23 mouse cellular contexts compared by ENCODE assay signal in the genomic region with DNA sequence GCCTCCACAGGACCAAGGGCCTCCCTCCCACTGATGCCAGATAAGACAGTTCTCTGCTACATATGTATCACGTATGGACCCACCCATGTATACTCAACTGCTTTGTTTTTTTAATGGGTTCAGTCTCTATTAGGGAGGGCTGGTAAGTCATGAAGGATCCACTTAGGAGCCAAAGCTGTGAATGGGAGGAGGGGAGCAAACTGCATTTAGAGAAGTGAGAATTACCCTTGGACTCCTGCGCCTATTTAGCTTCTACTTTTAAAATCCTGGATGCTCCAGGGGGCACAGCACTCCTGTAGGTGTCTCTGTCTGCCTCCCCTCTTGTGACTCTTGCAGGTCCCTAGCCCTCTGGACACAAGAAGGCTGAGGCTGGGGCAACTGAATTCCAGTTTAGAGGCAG. TPM values are rescaled to one million over a fixed set of nuclear protein-coding genes. Genes with fewer than 3 reads are reported as not detected.
DNase-seq lines count a peak whose midpoint lies in the region; ATAC-seq and TF ChIP-seq lines count a peak whose summit lies in the region.
"Had no signal": no experiment of that assay in that cellular context is flagged by ENCODE, and none has a peak within 500 bp of the region (broad histone marks: within the 10 kb centered on the region; RNA-seq: fewer than 3 reads in every experiment).

No protein-coding gene starts in this region.

- dilution Hi-C loops in CH12.LX (cut with MboI; ENCODE audit: extremely low pct_ligation_motif_present, extremely low pct_unique_long_range_greater_than_20kb, low sequenced_read_pairs) = no loop called here

- H3K9ac ChIP-seq in lung, embryonic 15.5 days = no peak overlapping the region
- no peak overlapping the region for H3K9ac ChIP-seq in lung, embryonic 16.5 days (ENCODE audit: low read length)
- H3K9ac ChIP-seq in CH12.LX (ENCODE audit: insufficient read depth, low read depth) (no peak overlapping the region), MEL (ENCODE audit: control insufficient read depth, low read depth, low read length, poor library complexity, severe bottlenecking) (no peak overlapping the region)
- H3K9ac ChIP-seq in midbrain, embryonic 13.5 days (replicated peaks) = no peak overlapping the region

- WGBS in lung, embryonic 15.5 days = 39% methylated on average over 2 of the region's 2 CpGs
- WGBS in lung, embryonic 16.5 days = 42% methylated on average over 2 of the region's 2 CpGs
- 72% methylated on average over 2 of the region's 2 CpGs for WGBS in midbrain, embryonic 13.5 days

- no peak for TF ChIP-seq POLR2A in CH12.LX (IDR thresholded peaks at IDR 0.05; ENCODE audit: low read depth, low read length)
- TF ChIP-seq POLR2A in MEL (IDR thresholded peaks at IDR 0.05; ENCODE audit: control insufficient read depth in 1 of 2, insufficient read depth in 1 of 2, low read depth in 1 of 2, low read length in 2 of 2, poor library complexity in 1 of 2) = no peak

- H3K79me2 ChIP-seq in CH12.LX (replicated peaks; ENCODE audit: control insufficient read depth, extremely low read depth, insufficient read depth, poor library complexity, severe bottlenecking) (no peaks in the 10 kb centered on the region), MEL (ENCODE audit: control insufficient read depth, insufficient read depth, low read length, poor library complexity) (peaks cover 2% of the 10 kb centered on the region; the same call in 1 of the 2 replicates)

- H3K4me3 ChIP-seq in lung, embryonic 15.5 days = no peak overlapping the region
- no peak overlapping the region for H3K4me3 ChIP-seq in lung, embryonic 16.5 days (ENCODE audit: low read length)
- H3K4me3 ChIP-seq in CH12.LX (replicated peaks in 1 of 3; ENCODE audit: low read depth in 2 of 3, low read length in 2 of 3, poor library complexity in 1 of 3) (no peak overlapping the region), MEL (ENCODE audit: control insufficient read depth in 1 of 2, insufficient read depth in 1 of 2, low read depth in 2 of 2, low read length in 2 of 2) (no peak overlapping the region)
- H3K4me3 ChIP-seq in midbrain, embryonic 13.5 days (replicated peaks) = no peak overlapping the region

- TF ChIP-seq CTCF in CH12.LX (conservative IDR thresholded peaks at IDR 0.05 in 1 of 2, IDR thresholded peaks at IDR 0.05 in 1 of 2; ENCODE audit: low read depth in 2 of 2, low read length in 2 of 2) (no peak), MEL (IDR thresholded peaks at IDR 0.05 in 2 of 3, conservative IDR thresholded peaks at IDR 0.05 in 1 of 3; ENCODE audit: control insufficient read depth in 1 of 3, insufficient read depth in 1 of 3, low read depth in 2 of 3, low read length in 3 of 3, poor library complexity in 1 of 3, severe bottlenecking in 1 of 3) (no peak)

- H3K9me3 ChIP-seq in lung, embryonic 15.5 days = no peaks in the 10 kb centered on the region
- H3K9me3 ChIP-seq in lung, embryonic 16.5 days (ENCODE audit: control insufficient read depth, low read length) = no peaks in the 10 kb centered on the region
- peaks cover 9% of the 10 kb centered on the region for H3K9me3 ChIP-seq in CH12.LX (replicated peaks; ENCODE audit: low read length)
- no peaks in the 10 kb centered on the region for H3K9me3 ChIP-seq in MEL (replicated peaks; ENCODE audit: insufficient read depth, low read length)
- no peaks in the 10 kb centered on the region for H3K9me3 ChIP-seq in midbrain, embryonic 13.5 days

- peaks cover 22% of the 10 kb centered on the region for H3K27me3 ChIP-seq in lung, embryonic 15.5 days
- H3K27me3 ChIP-seq in lung, embryonic 16.5 days (ENCODE audit: control insufficient read depth, insufficient read depth, low read depth, low read length) = peaks cover 11% of the 10 kb centered on the region
- H3K27me3 ChIP-seq in CH12.LX (replicated peaks) = peaks cover 6% of the 10 kb centered on the region
- no peaks in the 10 kb centered on the region for H3K27me3 ChIP-seq in MEL (ENCODE audit: control insufficient read depth in 1 of 2, insufficient read depth in 2 of 2, low read length in 2 of 2)
- H3K27me3 ChIP-seq in midbrain, embryonic 13.5 days = peaks cover 40% of the 10 kb centered on the region

- no peak for ATAC-seq in lung, embryonic 15.5 days (ENCODE audit: borderline replicate concordance, extremely low read depth, low FRiP score, low TSS enrichment)
- ATAC-seq in lung, embryonic 16.5 days (ENCODE audit: low read depth) = no peak
- no peak for ATAC-seq in erythroblast, adult 5-6 weeks (replicated peaks; ENCODE audit: low FRiP score, poor library complexity, severe bottlenecking)
- ATAC-seq in midbrain, embryonic 13.5 days = no peak
- ATAC-seq: Patski had no signal

- H3K36me3 ChIP-seq in lung, embryonic 15.5 days = no peaks in the 10 kb centered on the region
- H3K36me3 ChIP-seq in lung, embryonic 16.5 days (ENCODE audit: control insufficient read depth, insufficient read depth, low read length) = no peaks in the 10 kb centered on the region
- H3K36me3 ChIP-seq in CH12.LX (replicated peaks in 1 of 2; ENCODE audit: control insufficient read depth in 1 of 2, insufficient read depth in 1 of 2, low read length in 1 of 2) (no peaks in the 10 kb centered on the region), MEL (ENCODE audit: control insufficient read depth in 1 of 2, insufficient read depth in 2 of 2, low read length in 2 of 2) (no peaks in the 10 kb centered on the region; a peak in 1 of 4 replicates)
- H3K36me3 ChIP-seq in midbrain, embryonic 13.5 days = no peaks in the 10 kb centered on the region
- H3K36me3 ChIP-seq: G1E had no signal

- H3K4me2 ChIP-seq in lung, embryonic 15.5 days = no peak overlapping the region
- H3K4me2 ChIP-seq in lung, embryonic 16.5 days (ENCODE audit: low read depth, low read length) = no peak overlapping the region
- H3K4me2 ChIP-seq in CH12.LX (ENCODE audit: insufficient read depth, low read depth, poor library complexity, severe bottlenecking) = peak overlapping the region; percentile 93
- H3K4me2 ChIP-seq in midbrain, embryonic 13.5 days (replicated peaks) = no peak overlapping the region

- in situ Hi-C loops in CH12.LX (cut with MboI; ENCODE audit: low pct_ligation_motif_present, low pct_unique_long_range_greater_than_20kb, low sequenced_read_pairs) = no loop called here

- DNase-seq in lung, postnatal 14 days = no peak
- DNase-seq in lung, postnatal 36 days = no peak
- DNase-seq in CH12.LX (ENCODE audit: extremely low read depth) (peak; percentile 36), MEL (ENCODE audit: low read depth, low spot score) (no peak)
- DNase-seq: adrenal gland, adult 2 months; adrenal gland, adult 8-10 months; adrenal gland, postnatal 10 days; adrenal gland, postnatal 14 days; adrenal gland, postnatal 25 days; adrenal gland, postnatal 36 days; cerebellum, adult 11 months; cerebellum, adult 11-12 months; cerebellum, adult 18-20 months; cerebellum, adult 2 months had no signal

- TF ChIP-seq EP300 in CH12.LX (IDR thresholded peaks at IDR 0.05; ENCODE audit: low read length) = peak; percentile 57
- TF ChIP-seq EP300 in MEL (IDR thresholded peaks at IDR 0.05; ENCODE audit: low read depth in 1 of 2, low read length in 2 of 2) = no peak

- H3K27ac ChIP-seq in lung, embryonic 15.5 days = peak overlapping the region; percentile 41; the same call in 1 of the 2 replicates
- peak overlapping the region; percentile 25; the same call in 1 of the 2 replicates for H3K27ac ChIP-seq in lung, embryonic 16.5 days (ENCODE audit: low read length)
- H3K27ac ChIP-seq in CH12.LX (ENCODE audit: insufficient read depth, low read depth) = no peak overlapping the region
- H3K27ac ChIP-seq in MEL (ENCODE audit: control insufficient read depth, low read depth, low read length) = no peak overlapping the region
- H3K27ac ChIP-seq in midbrain, embryonic 13.5 days = no peak overlapping the region

- TF ChIP-seq RAD21 in CH12.LX (IDR thresholded peaks at IDR 0.05; ENCODE audit: low read depth, low read length) = no peak
- TF ChIP-seq RAD21 in MEL (IDR thresholded peaks at IDR 0.05; ENCODE audit: low read depth, low read length) = no peak

- H3K4me1 ChIP-seq in lung, embryonic 15.5 days = peaks cover 36% of the 10 kb centered on the region
- H3K4me1 ChIP-seq in lung, embryonic 16.5 days (replicated peaks; ENCODE audit: control insufficient read depth, insufficient read depth, low read length) = peaks cover 17% of the 10 kb centered on the region
- H3K4me1 ChIP-seq in CH12.LX (ENCODE audit: control insufficient read depth in 1 of 2, insufficient read depth in 2 of 2) (peaks cover 16 to 64% of the 10 kb centered on the region in 2 experiments), MEL (ENCODE audit: control insufficient read depth in 1 of 2, insufficient read depth in 2 of 2, low read length in 2 of 2) (peaks cover 2 to 5% of the 10 kb centered on the region in 2 experiments)
- peaks cover 17% of the 10 kb centered on the region for H3K4me1 ChIP-seq in midbrain, embryonic 13.5 days (replicated peaks)

RNA-seq across cellular contexts. Expression of a gene that starts 4.5 kb away (rescaled TPM):
- 11.3 and 14.4 TPM in 2 replicates for polyA plus RNA-seq in lung, embryonic 15.5 days (2015; fragmentation: Nextera tagmentation; extraction: Ambion mirVana)
- polyA plus RNA-seq in lung, embryonic 16.5 days (2015; fragmentation: Nextera tagmentation; extraction: Ambion mirVana) = 7.6 and 8.7 TPM in 2 replicates
- total RNA-seq in CH12.LX (2012; rRNA removed) = 4.5 and 4.8 TPM in 2 replicates
- 2.2 and 2.5 TPM in 2 replicates for total RNA-seq in CH12.LX (2014; rRNA removed)
- polyA plus RNA-seq in CH12.LX (2012; ENCODE audit: insufficient read length, low read depth) = 3.7 and 4.9 TPM in 2 replicates
- total RNA-seq in MEL (2012; rRNA removed) = 0.31 and 0.33 TPM in 2 replicates
- polyA plus RNA-seq in MEL (2012; ENCODE audit: insufficient read depth in 1 of 2, insufficient read length in 2 of 2, low read depth in 1 of 2, low replicate concordance in 2 of 2, missing spikeins in 1 of 2) = 1 to 10 TPM in 1 of 2 experiments, not detected in 1; 1.8 TPM
- total RNA-seq in erythroblast, adult 5-6 weeks (2015; ENCODE audit: low replicate concordance) = 1.3 TPM in 1 of 2 replicates, not detected in the other
- not detected in 2 replicates for total RNA-seq in erythroblast, adult 5-6 weeks (2017; ENCODE audit: low replicate concordance)
- polyA plus RNA-seq in midbrain, embryonic 13.5 days (2015; fragmentation: Nextera tagmentation; extraction: Ambion mirVana) = 0.40 and 0.43 TPM in 2 replicates
- total RNA-seq: G1E had no signal
- polyA plus RNA-seq: G1E had no signal

RNA-seq across cellular contexts. Expression of a gene that starts 34.2 kb away (rescaled TPM):
- polyA plus RNA-seq in lung, embryonic 15.5 days (2015; fragmentation: Nextera tagmentation; extraction: Ambion mirVana) = 21.8 and 23.8 TPM in 2 replicates
- 18.7 and 19.6 TPM in 2 replicates for polyA plus RNA-seq in lung, embryonic 16.5 days (2015; fragmentation: Nextera tagmentation; extraction: Ambion mirVana)
- total RNA-seq in CH12.LX (2012; rRNA removed) = 9.7 and 11.5 TPM in 2 replicates
- 11.4 and 11.9 TPM in 2 replicates for total RNA-seq in CH12.LX (2014; rRNA removed)
- polyA plus RNA-seq in CH12.LX (2012; ENCODE audit: insufficient read length, low read depth) = 18.8 and 22.0 TPM in 2 replicates
- 11.3 and 11.9 TPM in 2 replicates for total RNA-seq in MEL (2012; rRNA removed)
- 10 to 100 TPM in 1 of 2 experiments, not detected in 1; 24.1 TPM for polyA plus RNA-seq in MEL (2012; ENCODE audit: insufficient read depth in 1 of 2, insufficient read length in 2 of 2, low read depth in 1 of 2, low replicate concordance in 2 of 2, missing spikeins in 1 of 2)
- total RNA-seq in erythroblast, adult 5-6 weeks (2015; ENCODE audit: low replicate concordance) = 2.5 TPM in 1 of 2 replicates, not detected in the other
- total RNA-seq in erythroblast, adult 5-6 weeks (2017; ENCODE audit: low replicate concordance) = 1.1 TPM in 1 of 2 replicates, not detected in the other
- 32.6 and 33.3 TPM in 2 replicates for polyA plus RNA-seq in midbrain, embryonic 13.5 days (2015; fragmentation: Nextera tagmentation; extraction: Ambion mirVana)

RNA-seq across cellular contexts. Expression of a gene that starts 34.4 kb away (rescaled TPM):
- polyA plus RNA-seq in lung, embryonic 15.5 days (2015; fragmentation: Nextera tagmentation; extraction: Ambion mirVana) = 47.0 and 49.7 TPM in 2 replicates
- polyA plus RNA-seq in lung, embryonic 16.5 days (2015; fragmentation: Nextera tagmentation; extraction: Ambion mirVana) = 43.0 and 45.7 TPM in 2 replicates
- 33.6 and 36.6 TPM in 2 replicates for total RNA-seq in CH12.LX (2012; rRNA removed)
- 33.5 and 35.8 TPM in 2 replicates for total RNA-seq in CH12.LX (2014; rRNA removed)
- 26.3 and 30.8 TPM in 2 replicates for polyA plus RNA-seq in CH12.LX (2012; ENCODE audit: insufficient read length, low read depth)
- 30.7 and 39.1 TPM in 2 replicates for total RNA-seq in MEL (2012; rRNA removed)
- 10 to 100 TPM in 1 of 2 experiments, not detected in 1; 34.0 TPM for polyA plus RNA-seq in MEL (2012; ENCODE audit: insufficient read depth in 1 of 2, insufficient read length in 2 of 2, low read depth in 1 of 2, low replicate concordance in 2 of 2, missing spikeins in 1 of 2)
- total RNA-seq in erythroblast, adult 5-6 weeks (2015; ENCODE audit: low replicate concordance) = 13.1 and 15.3 TPM in 2 replicates
- total RNA-seq in erythroblast, adult 5-6 weeks (2017; ENCODE audit: low replicate concordance) = 8.8 and 18.3 TPM in 2 replicates
- 55.0 and 60.2 TPM in 2 replicates for polyA plus RNA-seq in midbrain, embryonic 13.5 days (2015; fragmentation: Nextera tagmentation; extraction: Ambion mirVana)

RNA-seq across cellular contexts. Expression of a gene that starts 36.7 kb away (rescaled TPM):
- 0.66 and 0.67 TPM in 2 replicates for polyA plus RNA-seq in lung, embryonic 15.5 days (2015; fragmentation: Nextera tagmentation; extraction: Ambion mirVana)
- 0.84 and 0.92 TPM in 2 replicates for polyA plus RNA-seq in lung, embryonic 16.5 days (2015; fragmentation: Nextera tagmentation; extraction: Ambion mirVana)
- total RNA-seq in CH12.LX (2012; rRNA removed) (0.04 and 0.08 TPM in 2 replicates), CH12.LX (2014; rRNA removed) (not detected in 2 replicates), MEL (2012; rRNA removed) (not detected in 2 replicates)
- polyA plus RNA-seq in CH12.LX (2012; ENCODE audit: insufficient read length, low read depth) (0.04 TPM in 1 of 2 replicates, not detected in the other), MEL (2012; ENCODE audit: insufficient read depth in 1 of 2, insufficient read length in 2 of 2, low read depth in 1 of 2, low replicate concordance in 2 of 2, missing spikeins in 1 of 2) (under 1 TPM in 1 of 2 experiments, not detected in 1; 0.06 TPM)
- not detected in 2 replicates for total RNA-seq in erythroblast, adult 5-6 weeks (2015; ENCODE audit: low replicate concordance)
- not detected in 2 replicates for total RNA-seq in erythroblast, adult 5-6 weeks (2017; ENCODE audit: low replicate concordance)
- polyA plus RNA-seq in midbrain, embryonic 13.5 days (2015; fragmentation: Nextera tagmentation; extraction: Ambion mirVana) = 16.8 and 17.6 TPM in 2 replicates
- polyA plus RNA-seq: activated CD4-positive, CD25-positive, alpha-beta regulatory T cell, adult 4 months; C2C12; CD4-positive, CD25-positive, alpha-beta regulatory T cell, adult 4 months; G1E had no signal

Comparison
In these comparisons a context has a peak if more than half of its experiments do, and no peak if none do; other contexts are left out.
1. H3K27ac ChIP-seq: peak in lung, embryonic 15.5 days (single experiment) and lung, embryonic 16.5 days (single experiment); none in CH12.LX (single experiment), MEL (single experiment) and midbrain, embryonic 13.5 days (single experiment).